Mouse (Mus musculus) embryo, embryonic 11.5 days (tissue): ENCODE data around the gene Cep68.
A peak's percentile ranks its signal among the peaks of the same experiment; 100 is the strongest.

ENCODE experiments used
- DNase-seq: peaks from one replicate; pipeline ENCODE4 v3.0.0-alpha.2; 2012; ENCODE audit warnings: low read depth, low spot score

The Cep68 gene

DNA sequence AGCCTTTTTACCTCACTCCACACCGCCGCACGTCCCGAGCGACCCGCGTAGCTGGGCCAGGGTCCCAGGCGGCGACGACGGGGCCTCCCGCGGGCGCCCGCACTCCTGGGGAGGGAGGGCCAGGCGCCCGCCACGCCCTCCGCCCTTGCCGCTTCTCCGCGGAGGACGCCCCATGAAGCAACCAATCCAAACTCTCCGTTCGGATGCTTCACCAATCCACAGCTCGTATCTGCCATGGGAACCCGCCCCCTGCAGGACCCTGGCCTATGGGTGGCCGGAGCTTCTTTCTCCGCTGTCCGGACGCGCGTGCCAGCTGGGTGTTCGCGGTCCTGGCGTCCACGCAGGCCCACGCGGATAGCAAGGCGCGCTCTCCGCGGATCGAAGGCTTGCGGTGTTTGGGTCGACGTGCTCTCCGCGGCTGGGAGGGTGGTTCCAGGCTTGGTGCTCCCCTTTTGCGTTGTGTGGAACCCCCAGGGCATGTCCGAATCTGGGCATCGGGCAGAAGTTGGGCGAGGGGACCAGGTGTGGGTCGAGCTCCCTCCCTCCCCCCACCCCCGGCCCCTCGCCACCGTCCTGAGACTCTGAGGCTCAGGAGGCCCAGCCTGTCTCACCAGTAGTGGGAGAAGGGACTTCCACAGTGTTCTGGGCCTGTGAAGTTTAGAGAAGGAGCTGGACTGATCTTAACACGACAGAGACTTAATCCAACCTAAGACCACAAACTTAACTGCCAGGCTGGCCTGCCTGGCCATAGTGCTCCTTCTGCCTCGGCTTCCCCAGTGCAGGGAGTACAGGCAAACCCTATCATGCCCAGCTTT lies at the start of gene Cep68:
Gene Cep68 (minus strand): TSS at position 134 of the 815 bp plus-strand sequence.
- peak; percentile 90 for DNase-seq

GRCm38 (mm10) chr11:20284463-20284862 lies 35.2 kb upstream of the Cep68 start:
- DNase-seq, result no peak

DNA sequence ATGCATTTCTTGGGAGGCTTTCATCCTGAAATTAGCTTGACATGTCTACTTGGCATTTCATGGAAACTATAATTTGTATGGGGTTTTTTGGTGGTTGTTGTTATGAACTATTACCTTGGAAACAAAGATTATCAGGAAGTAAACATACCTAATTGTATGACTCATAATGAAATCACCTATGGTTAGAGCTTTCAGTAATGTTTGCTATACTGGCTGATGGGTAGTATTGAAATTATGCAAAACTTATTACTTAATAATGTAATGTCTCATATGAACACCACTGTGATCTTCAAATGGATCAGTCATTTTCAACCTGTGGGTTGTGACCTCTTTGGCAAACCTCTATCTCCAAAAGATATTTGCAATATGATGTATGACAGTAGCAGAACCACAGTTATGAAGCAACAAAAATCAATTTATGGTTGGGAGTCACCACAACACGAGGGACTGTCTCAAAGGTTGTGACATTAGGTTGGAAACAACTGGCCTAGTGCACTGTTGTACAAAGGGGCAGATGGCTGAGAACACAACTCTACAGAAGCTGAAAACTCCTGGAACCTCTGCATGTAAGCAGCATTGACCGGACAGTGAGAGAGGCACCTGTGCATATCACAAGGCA lies 33.5 kb upstream of the Cep68 start:
- DNase-seq, result no peak

GRCm38 (mm10) chr11:20280982-20281381 lies 31.8 kb upstream of the Cep68 start:
- no peak for DNase-seq

DNA sequence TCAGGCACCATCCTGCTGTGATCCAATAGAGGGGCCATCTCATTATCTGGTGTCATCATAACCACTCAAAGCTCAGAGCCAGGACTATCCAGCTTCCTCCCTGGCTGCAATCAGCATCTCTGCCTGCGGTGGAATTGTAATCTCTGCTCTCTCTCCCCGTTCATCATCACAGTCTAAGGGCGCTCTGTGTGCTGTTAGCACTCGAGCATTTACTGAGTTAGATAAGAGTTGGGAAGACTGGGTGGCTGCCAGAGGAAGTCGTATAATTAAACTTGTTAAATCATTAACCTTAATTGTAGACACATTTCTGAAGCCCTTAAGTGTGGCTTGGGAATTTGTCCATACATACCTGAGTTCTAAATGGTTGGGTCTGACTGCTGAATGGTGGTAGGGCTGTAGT lies 29.5 kb upstream of the Cep68 start:
- DNase-seq, result no peak

GRCm38 (mm10) chr11:20277106-20277505 lies 27.9 kb upstream of the Cep68 start:
- DNase-seq, result no peak

DNA sequence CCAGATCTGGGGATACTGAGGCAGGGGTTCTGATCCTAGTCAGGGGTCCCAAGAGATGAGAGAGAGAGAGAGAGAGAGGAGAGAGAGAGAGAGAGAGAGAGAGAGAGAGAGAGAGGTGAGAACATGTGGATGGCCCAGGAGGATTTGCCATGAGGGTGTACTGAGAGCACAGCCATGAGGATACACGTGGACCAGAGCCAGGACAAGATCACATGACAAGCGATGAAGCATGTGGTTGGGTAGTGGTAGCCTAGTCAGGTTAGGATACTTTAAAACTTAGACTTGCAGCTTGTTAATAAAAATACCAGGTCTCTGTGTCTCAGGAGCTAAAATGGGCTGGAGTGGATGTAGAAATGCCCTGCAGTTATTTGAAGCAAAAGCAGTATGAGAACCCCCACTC lies 26.7 kb upstream of the Cep68 start:
- DNase-seq, result no peak

GRCm38 (mm10) chr11:20269885-20270284 lies 20.7 kb upstream of the Cep68 start:
- DNase-seq, result no peak

DNA sequence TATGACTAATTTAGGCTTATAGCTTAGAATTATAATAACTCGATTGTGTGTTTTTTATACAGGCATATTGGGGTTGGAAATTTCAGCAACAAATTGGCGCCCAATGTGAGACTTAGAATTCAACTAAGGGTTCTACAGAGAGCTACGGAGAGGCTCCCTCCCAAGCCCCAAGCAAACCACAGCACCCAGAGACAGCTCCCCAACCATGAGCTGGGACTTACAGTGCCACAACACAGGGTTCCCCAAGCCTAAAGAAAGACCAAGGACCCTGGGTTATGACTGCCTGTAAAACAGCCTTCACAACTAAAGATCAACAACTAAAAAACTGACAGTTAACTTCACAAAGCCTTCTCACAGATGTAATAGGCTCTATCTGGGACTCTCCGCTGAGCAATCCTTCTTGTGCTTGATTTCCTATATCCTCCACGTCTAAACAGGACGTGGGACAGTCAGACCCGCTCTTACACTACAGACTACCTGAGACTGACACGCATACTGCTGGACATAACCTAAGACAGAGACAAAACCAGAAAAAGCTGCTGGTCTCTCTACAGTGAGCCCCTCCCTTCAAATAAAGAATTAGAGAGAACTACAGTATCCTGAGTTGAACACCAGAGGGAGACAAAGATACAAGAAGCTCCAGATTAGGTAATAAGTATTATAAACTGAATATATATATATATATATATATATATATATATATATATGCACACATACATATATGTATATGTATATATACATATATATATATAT lies 13.6 kb upstream of the Cep68 start:
- DNase-seq, result no peak

DNA sequence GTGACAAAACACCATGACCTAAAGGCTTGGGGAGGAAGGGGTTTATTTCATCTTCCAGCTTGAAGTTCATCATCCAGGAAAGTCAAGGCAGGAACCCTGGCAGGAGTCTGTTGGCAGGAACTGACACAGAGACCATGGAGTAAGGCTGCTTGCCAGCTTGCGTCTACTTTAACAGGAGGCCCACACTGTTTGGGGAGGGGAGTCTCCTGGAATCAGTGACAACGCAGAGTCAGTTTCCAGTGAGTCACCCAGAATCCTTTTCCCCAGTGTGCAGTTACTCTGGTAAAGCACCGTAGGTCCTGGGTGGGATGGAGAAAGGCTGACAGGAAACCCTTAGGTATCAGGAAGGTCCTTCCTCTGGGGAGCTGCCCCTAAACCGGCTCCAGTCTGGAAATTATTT lies 5.6 kb upstream of the Cep68 start:
- no peak for DNase-seq

- DNase-seq, result no peak
These were observed 3.9 kb upstream of the Cep68 start for GRCm38 (mm10) chr11:20253088-20253487.

- DNase-seq, result no peak
These were observed 1.4 kb upstream of the Cep68 start for GRCm38 (mm10) chr11:20250476-20251178.

DNA sequence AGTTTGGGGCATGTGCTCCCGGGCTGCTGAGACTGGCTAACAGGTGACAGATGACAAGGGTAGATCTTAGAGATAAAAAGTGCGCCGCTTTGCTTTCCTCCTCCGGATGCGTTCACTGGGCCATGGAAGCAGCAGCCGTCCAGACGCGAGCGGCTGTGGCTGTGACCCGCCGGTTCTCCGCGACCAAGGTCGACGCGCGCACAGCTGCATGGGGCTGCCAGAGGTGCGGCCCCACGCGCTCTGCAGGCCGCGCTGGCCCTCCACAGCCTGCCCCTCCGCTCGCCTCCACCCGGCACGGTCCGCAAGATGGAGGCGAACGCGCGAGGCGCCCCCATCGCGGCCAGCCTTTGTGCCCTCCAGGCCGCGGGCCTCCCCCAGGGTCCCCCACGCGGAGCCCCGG lies 389 bp downstream of the Cep68 start:
- DNase-seq, result no peak

GRCm38 (mm10) chr11:20248277-20248676 lies 952 bp downstream of the Cep68 start:
- DNase-seq, result no peak

DNA sequence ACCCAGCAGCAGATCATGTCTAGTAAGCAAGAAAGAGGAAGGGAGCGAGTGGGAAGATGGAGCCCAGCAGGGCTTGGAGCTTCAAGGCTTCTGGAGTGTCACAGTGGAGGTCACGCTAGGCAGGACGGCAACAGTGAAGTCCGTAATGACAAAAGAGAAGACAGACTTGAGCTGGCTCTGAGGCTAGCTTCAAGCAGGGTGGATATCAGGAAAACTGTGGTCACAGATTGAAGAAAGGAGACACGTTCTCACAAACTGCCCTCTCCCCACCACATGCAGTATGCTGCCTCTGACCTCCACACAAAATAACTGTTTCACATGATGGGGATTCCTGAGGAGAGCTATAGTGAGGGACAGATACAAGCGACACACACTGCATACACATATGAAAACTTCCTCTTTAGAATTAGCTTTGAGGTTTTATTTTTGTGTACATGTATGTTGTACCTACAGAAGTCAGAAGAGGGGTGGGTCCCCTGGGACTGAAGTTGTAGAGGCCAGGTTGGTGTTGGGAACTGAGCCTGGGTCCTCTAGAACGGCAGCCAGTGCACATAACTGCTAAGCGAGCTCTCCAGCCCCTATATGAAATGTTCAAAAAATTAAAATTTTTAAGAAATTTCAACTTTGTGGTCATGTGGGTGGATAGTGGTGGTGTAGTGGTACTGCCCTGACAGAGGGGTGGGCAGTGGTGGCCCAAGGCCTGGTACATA lies 1.9 kb downstream of the Cep68 start:
- DNase-seq, result no peak

GRCm38 (mm10) chr11:20246616-20247015 lies 2.6 kb downstream of the Cep68 start:
- DNase-seq, result no peak

DNA sequence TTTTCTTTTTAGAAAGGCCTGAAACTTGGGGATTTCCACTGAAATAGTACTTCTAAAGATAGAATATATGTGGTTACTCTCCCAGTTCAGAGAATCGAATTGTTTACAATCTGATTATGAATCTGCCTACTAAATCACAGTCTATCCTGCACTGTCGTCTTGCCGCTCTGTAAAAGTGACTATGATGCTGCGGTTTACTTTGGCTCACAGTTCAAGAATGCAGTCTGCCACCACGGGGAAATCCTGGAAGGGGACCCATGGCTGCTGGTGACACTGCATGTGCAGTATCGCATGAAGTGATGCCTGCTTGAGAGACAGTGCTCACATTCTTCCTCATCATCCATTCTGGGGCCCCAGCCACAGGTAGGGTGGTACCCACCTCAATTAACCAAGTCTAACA lies 3.9 kb downstream of the Cep68 start:
- no peak for DNase-seq

DNA sequence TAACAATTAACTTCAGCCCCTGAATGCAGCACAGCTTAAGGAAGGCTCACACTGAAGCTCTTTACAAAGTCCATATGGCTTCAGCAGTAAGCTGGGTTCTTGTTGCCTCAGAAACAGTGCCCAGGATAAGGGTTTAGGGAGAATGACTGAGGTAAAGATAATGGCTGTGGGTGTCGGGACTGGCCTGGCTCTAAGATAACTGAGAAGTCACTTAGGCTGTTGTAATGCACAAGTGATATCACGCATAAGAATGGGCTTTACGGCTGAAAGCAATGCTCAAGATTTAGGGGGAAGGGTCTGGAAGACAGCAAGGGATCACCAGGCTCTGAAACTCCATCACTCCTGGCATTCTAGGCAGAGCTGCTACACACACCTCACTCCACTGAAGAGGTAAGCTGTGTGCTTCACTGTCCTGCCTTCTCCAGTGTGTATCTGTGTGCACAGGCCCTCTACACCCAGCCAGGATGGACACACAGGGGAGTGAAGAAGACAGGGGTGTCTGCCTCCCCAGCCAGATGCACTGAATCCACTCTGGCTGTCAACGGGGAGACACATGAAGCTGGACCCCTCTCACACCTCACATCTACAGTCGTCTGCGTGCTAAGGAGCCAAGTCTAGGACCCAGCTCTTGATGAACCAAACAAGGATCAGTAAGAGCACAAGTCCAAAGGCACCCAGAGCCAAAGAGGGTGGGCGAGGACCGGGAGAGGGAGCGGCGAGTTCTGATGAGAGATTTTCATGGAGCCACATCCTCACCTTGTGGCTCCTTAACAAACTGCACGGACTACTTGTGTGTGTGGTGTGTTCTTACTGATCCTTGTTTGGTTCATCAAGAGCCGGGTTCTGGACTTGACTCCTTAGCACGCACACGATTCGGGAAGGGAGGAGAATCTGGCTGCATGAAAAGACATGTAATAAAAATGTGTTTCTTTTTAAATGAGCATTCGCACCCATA lies 4.6 kb downstream of the Cep68 start:
- no peak for DNase-seq

DNA sequence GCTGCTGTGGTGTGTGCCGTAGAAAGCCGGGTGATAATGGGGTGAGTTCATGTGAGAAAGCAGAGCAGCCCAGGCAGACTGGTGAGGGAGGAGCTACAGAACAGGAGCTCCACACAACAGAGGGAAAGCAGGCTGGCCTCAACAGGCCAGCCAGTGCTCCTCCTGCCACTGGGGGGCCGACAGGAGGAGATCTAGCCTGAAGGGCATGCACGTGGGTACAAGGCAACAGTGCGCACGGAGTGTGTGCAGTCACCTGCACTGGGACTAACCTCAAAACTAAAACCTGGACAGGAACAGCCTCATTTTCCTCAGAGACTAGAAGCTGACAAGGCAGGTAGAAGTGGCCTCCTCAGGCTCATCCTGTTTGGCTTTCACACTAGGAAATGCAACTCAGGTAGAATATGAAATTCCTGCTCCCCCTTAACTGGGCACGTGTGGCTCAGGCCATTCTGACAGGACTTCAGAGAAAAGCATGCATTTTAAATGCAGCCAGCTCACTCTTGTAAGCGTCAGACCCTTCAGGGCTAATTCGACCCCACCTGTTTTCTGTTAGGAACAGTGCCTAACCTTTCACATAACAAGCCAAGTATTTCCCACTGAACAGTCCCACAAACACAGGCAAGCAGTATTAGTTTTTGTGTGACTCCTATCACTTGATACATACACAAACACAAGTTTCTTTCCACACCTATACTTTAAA lies 5.9 kb downstream of the Cep68 start:
- no peak for DNase-seq
